Mouse (Mus musculus) left cerebral cortex, adult 11 months (tissue): ENCODE measurements around the gene Usp7.

ENCODE experiments used
- DNase-seq: peaks from one replicate; pipeline ENCODE4 v3.0.0; 2022; ENCODE audit warnings: low spot score

Gene Usp7

DNA sequence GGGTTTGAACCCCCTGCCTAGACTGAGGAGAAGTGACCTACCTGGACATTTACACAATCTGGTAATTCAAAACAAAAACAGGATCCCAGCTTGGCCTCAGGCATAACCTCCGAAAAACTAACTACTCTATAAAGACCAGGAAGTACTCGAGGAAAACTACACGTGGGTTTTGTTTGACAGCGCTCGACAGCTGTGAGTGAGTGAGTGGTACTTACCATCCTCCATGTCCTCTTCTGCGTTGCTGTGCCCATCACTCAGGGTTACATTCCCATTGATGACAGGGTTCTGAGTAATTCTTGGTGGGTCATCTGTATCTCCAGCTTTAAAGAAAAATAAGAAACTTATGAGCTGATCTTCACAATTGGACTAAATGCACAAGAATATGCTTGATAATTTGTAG is 75.8 kb downstream of the Usp7 start:
- no peak for DNase-seq

- DNase-seq = no peak
Observed at GRCm38 (mm10) chr16:8715513-8716080, 76.5 kb downstream of the Usp7 start.

DNA sequence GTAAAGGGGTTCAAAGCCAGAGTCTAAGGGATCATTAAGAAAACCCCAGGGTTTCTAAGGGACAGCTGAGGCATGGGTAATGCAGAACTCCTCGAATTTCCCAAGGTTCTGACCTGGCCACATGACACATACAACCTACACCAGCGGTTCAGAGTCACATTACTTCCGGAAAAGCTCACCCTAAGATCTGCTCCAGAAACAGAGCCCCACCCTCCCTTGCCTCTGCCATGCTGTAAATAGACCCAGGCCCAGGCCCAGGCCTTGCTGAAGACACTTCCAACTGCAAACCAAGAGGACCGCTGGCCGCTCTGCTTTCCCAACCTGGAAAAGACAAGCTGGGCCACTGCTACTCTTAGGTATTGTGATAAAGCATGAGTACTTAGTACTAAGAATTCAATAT is 77.3 kb downstream of the Usp7 start:
- DNase-seq = no peak

GRCm38 (mm10) chr16:8711998-8712397 is 80.1 kb downstream of the Usp7 start:
- DNase-seq = no peak

DNA sequence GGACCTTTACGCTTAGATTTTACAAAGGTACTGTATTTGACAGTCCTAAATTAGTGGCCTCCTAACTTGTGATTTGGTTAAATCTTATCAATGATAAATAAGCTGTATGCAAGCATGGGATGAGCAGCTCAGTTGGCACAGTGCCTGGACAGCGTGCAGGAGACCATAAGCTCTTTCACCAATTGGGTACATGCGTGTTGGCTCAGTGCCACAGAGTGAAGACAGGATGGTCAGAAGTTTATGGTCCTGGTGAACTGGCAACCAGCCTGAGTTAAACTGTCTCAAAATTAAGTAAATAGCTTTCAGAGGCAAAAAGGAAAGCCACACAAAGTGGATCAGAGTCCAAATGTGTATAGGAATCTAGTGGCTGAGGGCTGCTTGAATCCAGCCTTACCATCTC is 91.5 kb downstream of the Usp7 start:
- no peak for DNase-seq

- no peak for DNase-seq
Observed at GRCm38 (mm10) chr16:8699556-8699955, 92.6 kb downstream of the Usp7 start.

DNA sequence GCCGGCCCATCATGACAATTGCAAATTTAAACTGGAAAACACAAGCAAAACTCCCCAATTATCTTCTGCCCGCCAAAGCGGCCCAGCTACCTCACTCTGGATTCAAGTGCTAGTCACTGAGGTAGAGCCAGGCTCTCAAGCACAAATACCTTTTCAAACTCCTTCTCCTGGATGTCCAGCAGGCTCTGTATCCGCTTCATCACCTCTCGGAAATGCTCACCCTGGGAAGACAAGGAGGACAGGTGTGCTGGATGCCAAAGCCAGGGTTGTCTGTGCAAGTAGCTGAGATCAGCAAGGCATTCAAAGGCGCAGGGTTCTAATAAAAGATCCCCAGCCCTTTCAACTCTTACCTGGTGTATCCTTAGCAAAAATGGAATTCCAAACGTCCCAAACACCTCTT is 100.9 kb downstream of the Usp7 start:
- no peak for DNase-seq

GRCm38 (mm10) chr16:8689979-8690656 is 102.0 kb downstream of the Usp7 start:
- DNase-seq = no peak

DNA sequence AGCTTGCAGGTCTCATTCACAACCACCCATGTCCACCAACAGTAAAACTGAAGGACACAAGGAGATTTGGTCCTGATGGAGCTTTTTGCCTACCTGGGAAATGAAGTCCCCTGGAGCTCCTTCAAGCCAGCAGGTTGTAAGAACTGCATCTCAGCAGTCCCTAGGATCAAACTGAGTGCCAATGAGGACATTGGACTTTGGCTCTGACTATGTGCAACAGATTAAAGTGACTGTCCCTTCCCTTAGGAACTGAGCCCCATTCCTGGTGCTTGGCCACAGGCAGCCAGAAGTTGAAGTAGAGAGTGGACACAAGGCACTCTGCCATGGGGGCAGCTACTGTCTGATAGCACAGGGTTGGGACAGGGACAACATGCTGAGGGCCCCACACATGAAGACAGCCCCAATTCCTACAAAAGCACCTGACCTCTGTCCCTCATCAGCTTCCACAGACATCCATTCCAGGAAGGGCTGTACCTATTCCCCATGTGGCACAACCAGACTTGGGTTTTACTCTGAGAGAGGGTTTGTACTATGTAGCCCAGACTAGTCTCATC is 104.5 kb downstream of the Usp7 start:
- DNase-seq = no peak

- DNase-seq = no peak
Observed at GRCm38 (mm10) chr16:8686871-8687535, 105.1 kb downstream of the Usp7 start.

DNA sequence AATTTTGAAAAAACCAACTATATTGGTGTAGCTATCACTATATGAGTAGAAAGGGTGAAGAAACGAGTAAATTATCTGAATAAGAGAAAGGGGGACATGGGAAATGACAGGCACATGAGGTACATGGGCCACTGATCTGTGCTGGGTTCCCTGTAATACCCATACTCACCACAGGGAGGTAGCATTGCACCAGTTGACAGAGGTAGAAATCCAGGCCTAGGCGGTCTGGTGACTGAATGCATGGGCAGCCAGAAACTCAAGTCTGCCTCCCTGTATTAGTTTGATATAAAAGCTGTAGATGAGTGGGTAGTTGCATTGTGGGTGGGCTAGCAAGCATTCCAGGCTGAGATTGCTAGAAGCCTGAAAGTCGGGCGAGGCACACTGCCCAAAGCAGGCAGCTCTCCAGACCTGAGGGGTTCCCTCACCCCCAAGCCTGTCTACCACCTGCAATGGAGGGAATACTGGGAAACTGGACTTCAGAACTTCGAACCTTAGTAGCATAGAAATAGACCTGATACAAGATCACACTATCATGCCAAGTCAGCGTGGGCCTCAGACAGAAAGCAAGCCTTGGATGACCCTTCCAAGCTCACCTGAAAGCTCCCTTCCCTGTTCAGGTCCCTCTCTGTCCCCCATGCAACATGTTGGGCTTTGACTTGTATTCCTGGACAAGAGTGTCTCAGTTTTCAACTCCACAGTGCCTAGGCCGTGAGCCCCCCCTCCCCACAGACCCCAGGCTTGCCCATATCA is 105.8 kb downstream of the Usp7 start:
- peak; percentile 77 for DNase-seq

- no peak for DNase-seq
Observed at GRCm38 (mm10) chr16:8685087-8685486, 107.0 kb downstream of the Usp7 start.

- no peak for DNase-seq
Observed at GRCm38 (mm10) chr16:8680470-8680869, 111.6 kb downstream of the Usp7 start, which contains the start of gene Gm5767. Gene Gm5767, plus strand, starts transcription at chr16:8680770.

DNA sequence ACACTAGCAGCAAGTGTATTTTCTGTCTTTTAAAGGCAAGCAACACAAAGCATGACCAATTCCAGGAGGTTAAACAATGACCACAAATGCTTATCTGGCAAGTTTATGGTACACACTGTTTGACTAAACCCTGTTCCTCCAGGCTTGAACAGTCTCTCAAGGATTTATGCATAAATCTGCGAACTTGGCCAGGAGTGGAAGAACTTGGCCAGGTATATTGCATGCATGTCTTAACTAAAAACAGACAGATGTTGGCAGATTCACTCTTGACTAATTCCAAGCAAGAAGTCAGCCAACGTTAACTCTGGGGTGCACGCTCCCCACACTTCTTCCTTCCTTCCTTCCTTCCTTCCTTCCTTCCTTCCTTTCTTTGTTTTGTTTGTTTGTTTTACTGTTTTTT is 112.3 kb downstream of the Usp7 start:
- no peak for DNase-seq

DNA sequence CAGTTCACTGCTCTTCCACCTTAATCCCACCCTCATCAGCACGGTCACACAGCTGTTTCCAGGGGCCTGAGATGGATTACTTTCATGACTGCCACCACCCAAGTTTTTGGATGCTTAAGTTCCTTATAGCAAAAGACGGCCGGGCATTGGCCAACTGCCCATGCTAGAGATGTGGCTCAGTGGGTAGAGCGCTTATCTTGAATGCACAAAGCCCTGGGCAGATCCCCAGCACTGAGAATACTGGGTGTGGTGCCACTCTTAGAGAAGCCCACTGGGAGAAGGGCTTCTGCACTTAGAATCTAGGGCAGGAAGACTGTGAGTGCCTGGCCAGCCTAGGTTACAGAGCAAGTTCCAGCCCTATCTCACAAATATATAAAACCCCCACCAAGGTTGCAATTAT is 113.4 kb downstream of the Usp7 start:
- DNase-seq = no peak

DNA sequence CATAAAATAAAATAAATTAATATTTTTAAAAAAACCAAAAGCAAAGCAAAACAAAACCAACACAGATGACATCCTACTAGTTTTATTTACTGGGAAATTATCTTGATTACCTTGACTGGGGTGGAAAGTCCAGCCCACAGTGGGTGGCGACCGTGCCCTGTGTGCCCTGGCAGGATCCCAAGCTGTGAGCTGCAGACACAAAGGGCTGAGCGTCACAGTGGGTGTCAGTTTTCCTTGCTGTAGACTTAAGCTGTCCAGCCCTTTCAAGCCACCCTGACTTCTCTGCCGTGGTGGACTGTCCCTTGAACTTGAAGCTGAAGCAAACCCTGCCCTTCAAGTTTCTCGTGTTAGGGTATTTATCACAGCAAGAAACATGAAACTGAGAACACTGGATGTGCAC is 114.1 kb downstream of the Usp7 start:
- no peak for DNase-seq

GRCm38 (mm10) chr16:8676800-8677199 is 115.3 kb downstream of the Usp7 start:
- DNase-seq = no peak

- DNase-seq = no peak
Observed at GRCm38 (mm10) chr16:8676228-8676627, 115.9 kb downstream of the Usp7 start.

- no peak for DNase-seq
Observed at GRCm38 (mm10) chr16:8675559-8675958, 116.5 kb downstream of the Usp7 start.

DNA sequence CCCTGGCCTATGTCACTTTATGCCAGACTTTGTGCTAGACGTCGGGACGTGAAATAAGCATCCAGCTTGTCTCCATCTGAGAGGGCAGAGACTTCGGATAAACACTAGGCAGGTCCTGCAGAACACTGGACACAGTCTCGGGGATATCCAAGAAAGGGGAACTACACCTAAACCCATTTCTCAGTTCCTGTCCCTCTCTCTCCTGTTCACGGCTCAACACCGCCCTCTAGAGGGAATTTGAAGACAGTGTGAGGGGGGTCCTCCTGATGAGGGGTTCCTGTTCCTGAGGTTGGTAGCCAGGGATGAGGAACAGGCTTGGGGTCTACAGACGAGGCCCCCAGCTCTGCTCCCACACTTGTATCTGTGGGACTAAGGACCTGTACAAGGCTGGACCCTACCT is 117.9 kb downstream of the Usp7 start:
- no peak for DNase-seq

DNA sequence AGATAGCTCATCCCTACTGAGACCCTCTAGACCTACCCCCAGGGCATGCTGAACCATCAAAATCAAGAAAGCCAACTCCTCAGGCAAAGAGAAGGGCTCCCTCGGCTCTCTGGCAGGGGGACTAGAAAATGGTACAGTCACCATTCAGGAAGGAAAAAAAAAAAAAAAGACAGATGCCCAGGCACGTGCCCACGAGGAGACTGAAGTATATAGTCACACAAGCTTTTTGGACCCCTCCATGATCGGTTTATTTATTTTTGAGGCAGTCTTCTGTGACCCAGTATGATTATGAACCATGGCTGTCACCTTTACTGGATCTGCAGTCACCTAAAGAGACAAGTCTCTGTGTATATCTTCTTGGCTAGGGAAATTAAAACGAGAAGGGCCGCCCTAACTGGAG is 118.8 kb downstream of the Usp7 start:
- DNase-seq = no peak

DNA sequence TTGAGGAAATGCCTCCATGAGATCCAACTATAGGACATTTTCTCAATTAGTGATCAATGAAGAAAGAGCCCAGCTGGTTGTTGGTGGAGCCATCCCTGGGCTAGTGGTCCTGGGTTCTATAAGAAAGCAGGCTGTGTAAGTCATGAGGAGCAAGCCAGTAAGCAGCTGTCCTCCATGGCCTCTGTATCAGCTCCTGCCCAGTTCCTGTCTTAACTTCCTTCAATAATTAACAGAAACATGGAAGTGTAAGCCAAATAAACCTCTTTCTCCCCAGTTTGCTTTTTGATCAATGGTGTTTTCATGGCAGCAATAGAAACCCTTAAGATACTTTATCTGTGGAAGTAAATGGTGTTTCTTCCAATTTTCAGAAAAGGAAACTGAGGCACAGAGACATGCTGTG is 119.3 kb downstream of the Usp7 start:
- DNase-seq = no peak

DNA sequence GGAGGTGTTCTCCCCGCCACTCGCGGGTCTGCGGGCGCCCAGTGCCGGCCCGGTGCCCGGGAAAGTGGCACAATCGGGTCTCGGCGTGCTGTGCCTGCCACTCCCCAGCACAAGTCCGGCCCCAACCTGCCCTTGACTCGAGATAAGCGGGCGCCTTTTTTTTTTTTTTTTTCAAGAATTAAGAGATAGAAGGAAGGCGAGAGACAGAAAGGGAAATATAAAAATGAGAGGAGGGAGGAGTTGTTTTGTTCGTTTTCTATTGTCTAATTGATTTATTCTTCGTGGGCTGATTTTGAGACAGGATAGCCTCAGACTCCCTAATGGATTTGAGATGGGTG is 119.8 kb downstream of the Usp7 start:
- no peak for DNase-seq
